Mouse (Mus musculus) kidney, adult 2 months (tissue): ENCODE results near the gene Myh7.

Experiments used
- CTCF ChIP-seq: fragments of 200-500 bp; conservative IDR thresholded peaks from 2 replicates; pipeline ENCODE4 v1.5.1; 2011; ENCODE audit warnings: low read depth, mild to moderate bottlenecking, control low read depth, low read length, moderate library complexity, mixed read lengths; ENCODE audit not compliant: insufficient read depth, insufficient read length
- POLR2A ChIP-seq: fragments of 200-500 bp; IDR thresholded peaks from one replicate; pipeline ENCODE4 v1.6.1; 2011; ENCODE audit warnings: low read depth, low read length, control low read depth

- TF ChIP-seq CTCF: no peak
- no peak for TF ChIP-seq POLR2A
Observed at GRCm38 (mm10) chr14:54948781-54949180, 45.6 kb downstream of the Myh7 start.
